Mouse (Mus musculus) Muller cell, postnatal 12 days (primary cell): ENCODE measurements at regions not wholly inside any gene's neighbourhood (a gene's known extent, or its start where the extent isn't known, plus 50 kb on each side); places are given as distances from the start of the nearest gene placed in this dataset.

Experiments used
- DNase-seq: peaks from one replicate; pipeline ENCODE4 v3.0.0-alpha.2; 2015; ENCODE audit errors: inconsistent ontology term

DNA sequence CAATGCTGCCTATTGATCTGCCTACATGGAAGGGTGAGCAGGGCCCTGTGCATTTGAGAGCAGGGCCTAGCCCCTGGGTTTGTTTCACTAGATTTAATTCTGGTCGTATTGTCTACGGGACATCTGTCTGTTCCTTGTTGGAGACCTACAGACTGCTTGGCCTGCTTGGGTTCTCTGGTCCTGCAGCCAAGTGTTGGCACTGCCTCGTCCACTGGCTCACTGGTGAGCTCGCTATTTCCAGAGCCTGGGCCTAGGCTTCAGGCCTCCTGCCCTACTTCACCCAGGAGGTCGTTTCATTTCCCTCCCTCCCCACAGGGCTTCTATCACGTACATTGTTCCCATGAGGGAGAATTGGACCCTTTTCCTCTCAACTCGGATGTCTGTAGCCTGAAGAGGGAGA is 62.2 kb upstream of the Blcap start:
- no peak for DNase-seq

DNA sequence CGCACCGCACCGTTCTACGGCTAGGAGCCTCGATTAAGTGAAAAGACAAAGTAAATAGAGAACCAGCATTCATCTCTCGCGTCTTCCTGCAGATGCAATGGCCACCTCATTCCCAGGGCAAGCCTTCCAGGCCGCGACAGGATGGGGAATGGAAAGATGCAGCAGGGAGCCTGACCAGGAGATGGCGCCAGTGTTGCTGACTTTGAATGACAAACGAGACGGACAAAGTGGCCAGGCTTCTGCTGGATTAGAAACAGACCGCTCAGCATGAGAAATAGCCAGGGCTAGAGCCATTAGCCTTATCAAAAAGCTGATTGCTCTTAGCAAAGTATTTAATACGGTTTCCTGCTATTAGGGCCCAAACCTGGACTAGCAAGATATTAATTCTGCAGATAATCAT is 64.6 kb upstream of the Blcap start:
- peak; percentile 67 for DNase-seq

DNA sequence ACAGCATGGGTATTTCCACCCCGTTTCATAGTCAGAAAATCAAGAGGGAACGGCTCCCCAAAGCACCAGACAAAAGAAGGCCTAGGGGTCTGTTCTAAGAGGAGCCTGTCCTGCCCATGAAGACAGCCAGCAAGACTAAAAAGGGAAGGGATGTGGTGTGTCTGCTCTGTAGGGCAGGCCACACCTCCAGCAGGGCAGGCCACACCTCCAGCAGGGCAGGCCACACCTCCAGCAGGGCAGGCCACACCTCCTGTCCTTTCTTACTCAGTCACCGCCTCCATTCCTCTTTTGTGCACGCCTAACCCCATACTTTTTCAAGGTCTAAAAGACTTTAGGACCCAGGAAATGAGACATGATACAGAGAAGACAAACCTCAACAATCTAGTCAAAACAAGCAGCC is 69.8 kb upstream of the Blcap start:
- no peak for DNase-seq

DNA sequence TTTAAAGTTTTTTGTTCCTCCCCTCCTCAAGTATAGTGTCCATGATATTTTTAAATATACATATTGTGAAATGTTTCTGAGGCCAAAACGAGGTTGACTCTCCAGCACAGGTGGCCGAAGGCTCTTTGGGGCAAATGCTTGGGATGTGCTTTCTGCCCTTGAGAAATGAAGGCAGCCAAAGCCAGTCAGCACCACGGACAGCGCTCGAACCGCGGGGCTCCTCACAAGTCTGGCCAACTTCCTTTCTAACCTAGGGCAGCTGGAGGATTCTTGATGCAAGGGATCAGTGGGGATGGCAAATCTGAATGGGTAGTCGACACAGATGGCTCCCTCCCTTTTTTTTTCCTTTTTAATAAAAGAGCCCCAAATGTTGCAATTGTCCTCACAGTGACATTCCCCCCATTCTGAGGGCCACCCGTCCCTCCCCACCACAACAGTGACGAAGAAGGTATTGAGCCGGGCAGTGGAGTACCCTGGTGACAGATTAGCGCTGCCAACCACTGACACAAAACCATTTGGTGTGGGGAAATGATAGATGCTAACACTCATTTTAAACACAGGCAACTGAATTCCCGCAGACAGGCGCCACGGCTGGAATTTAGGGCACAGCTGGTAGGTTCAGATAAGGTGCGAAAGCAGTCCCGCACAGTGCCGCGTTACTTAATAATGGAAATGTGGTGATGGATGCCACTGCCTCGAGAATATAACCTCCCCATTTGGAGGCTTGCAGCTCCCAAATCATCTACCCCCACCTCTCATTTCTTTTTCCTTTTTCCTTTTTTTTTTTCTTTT is 73.4 kb upstream of the Ctnnbl1 start:
- DNase-seq, result peak; percentile 62

DNA sequence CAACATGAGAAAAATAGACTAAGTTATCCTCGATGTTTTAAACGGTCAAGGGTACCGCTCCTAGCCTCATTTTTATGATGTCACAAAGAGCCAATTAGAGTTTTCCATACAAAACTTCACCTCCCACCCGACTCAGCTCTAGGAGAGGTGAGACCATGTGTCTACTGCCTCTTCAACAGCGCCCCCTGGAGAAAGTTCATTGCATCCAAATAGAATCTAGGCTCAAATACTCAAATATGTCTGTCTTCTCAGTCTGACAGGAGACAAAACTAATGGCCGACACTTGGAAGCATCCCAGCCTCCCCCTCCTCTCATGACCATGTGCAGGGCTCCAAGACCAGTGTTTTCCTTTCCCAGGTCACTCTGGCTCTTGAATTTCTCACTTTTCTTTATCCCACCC is 72.7 kb upstream of the Ctnnbl1 start:
- no peak for DNase-seq

DNA sequence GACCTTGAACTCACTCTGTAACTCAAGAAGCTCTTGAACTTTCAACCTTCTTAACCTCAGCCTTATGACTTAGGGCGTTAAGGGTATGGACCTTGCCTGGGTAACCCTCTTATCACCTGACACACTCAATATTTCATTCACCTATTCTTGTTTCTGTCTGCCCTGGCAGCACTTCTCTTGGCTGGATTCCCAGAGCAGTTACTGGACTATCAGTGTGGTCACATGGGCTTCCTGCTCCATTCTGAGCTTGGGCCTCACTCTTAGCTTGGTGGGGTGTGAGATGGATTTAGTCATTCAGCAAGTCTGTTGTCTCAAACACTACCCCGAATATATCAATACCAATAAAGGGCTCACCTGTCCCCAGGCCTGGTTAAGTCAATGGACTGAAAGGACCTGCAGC is 67.0 kb upstream of the Ctnnbl1 start:
- no peak for DNase-seq

DNA sequence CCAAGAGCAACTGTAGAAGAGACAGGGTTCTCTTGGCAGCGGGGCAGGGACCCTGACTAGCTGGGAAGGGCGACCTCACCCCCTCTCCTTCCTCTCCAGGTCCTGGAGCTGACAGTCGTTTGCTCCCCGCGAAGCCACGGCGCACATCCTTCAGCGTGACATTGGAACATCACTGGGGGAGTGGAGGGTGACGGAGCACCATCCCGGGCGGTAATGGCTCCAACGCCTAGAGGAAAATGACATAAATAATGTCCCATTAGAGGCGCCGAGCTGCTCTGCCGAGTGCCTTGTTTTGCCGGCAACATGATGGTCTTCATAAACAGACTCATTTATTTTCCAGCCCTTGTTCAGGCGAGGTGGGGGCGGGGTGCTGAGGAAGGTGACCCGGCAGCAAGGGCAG is 62.3 kb upstream of the Ctnnbl1 start:
- no peak for DNase-seq

DNA sequence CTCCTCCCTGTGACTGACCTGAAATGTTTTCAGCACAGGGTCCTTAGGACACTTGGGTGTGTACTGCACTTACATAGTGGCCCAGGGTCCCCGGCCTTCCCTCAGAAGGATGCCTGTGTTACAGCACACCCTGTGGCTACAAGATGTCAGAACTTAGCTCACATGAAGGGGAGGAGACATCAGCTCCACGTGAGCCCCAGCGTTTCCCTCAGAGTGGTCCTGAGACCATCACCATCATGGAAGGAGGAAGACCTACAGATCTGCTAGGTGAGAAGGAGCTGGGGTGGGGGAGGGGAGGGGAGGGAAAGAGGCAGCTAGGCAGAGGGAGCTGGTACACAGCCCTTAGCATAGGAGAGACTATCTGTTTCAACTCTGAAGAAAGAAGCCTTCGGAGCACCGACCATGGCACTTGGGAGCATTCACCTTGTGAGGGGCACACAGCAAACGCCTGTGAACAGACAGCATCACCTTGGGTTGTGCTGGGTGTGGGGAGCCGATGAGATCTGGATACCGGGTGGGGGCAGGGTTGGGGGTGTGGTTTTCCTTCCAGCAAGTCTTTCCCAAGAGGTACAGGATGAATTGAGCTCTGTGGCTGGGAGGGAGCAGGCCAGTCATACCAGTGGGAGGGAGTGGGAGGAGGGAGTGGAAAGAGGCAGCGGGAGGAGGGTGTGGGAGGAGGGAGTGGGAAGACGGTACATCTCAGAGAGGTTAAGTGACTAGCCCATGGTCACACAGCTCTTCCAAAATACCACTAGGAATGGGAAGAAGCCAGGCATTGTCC is 60.6 kb upstream of the Ctnnbl1 start:
- DNase-seq, result no peak

DNA sequence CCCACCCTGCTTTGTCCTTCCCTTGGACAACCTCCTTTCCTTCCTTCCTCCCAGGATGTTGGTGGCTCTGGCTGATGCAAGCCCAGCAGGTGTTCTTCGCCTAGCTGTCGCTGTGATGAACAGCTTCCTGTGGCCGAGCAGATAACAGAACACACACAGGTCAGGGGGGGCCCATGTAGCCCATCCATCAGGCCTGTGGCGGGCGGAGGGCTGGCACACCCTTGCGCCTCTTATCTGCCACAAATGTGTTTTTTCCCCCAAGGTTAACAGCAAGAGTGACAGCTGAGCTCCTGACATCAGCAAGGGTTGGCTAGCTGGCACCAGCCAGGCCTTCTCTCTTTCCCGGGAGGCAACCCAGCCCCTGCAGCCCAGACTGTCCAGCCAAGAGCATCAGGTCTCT is 59.9 kb upstream of the Ctnnbl1 start:
- DNase-seq, result no peak

DNA sequence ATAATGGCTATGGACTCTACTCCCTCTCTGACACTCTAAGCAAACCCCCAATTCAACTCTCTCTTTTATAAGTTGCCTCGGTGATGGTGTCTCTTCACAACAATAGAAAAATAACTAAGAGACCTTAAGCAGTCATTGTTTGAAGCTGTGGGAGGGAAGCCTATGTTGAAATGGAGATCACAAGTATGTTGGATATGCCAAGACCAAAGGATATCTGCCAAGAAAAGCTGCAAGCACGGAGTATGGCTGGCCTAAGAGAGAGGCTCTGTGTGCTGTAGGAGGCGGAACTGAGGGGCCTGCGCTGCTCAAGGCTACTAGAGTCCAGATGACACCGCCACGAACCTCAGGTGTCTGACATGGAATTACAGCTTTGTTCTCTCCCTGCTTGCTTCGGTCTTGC is 55.3 kb upstream of the Ctnnbl1 start:
- no peak for DNase-seq
